Mouse (Mus musculus) liver, embryonic 14.5 days (tissue): ENCODE measurements around the gene Fermt2.

Experiments
- CTCF ChIP-seq: IDR thresholded peaks from 2 replicates; pipeline ENCODE4 v1.5.1; 2016; ENCODE audit warnings: antibody characterized with exemption, low read depth, control low read depth
- EP300 ChIP-seq: IDR thresholded peaks from 2 replicates; pipeline ENCODE4 v1.6.1; 2016; ENCODE audit warnings: antibody characterized with exemption, low read depth

DNA sequence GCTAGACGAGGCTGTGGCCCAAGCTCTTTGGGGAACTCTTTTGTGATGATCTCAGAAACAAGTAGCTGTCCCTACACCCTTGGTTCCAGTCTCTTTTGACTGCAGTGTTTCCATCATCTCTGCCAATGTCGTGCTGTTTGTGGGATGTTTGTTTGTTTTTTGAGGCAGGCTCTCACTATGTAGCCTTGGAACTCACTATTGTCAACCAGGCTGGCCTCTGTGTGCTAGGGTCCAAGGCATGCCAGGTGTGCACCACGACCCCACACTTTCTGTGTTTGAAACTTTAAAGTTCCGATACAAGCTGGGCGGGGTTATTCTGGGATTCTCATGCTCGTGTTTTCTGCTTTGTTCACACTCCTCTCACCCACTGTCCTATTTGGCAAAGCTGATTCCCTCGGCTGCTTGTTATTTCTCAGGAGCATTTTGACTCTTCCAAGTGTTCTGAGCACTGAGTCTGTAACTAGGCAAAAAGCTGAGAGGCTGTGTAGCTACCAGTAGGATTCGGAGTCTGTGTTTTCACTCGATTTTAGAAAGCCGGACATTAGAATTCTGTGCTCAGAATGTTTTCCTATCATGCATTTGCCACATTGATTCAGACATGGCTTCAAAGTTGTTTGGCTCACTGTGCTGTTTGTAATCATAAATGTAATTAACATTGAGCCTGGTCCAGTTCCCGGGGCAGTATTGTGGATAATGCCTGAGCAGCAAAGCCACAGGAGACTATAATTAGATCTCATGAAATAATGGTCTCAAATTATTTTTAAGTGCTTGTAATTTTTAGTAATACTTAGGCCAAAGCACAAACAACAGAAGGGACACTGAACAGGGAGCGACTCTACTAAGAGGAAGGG, 74.0 kb downstream of the Fermt2 start:
- TF ChIP-seq CTCF (no peak), EP300 (no peak)
